Mouse (Mus musculus): ENCODE measurements at regions not wholly inside any gene's neighbourhood (a gene's known extent, or its start where the extent isn't known, plus 50 kb on each side); places are given as distances from the start of the nearest gene placed in this dataset.

- DNase-seq (ENCODE audit: low read depth in 3 of 3, low spot score in 3 of 3) (no peak), ATAC-seq (ENCODE audit: insufficient read depth) (no peak)
- Histone ChIP-seq H3K4me3 (ENCODE audit: insufficient read depth in 1 of 2, low read depth in 2 of 2, low read length in 2 of 2) (no peak overlapping the region), H3K9ac (replicated peaks) (no peak overlapping the region), H3K4me1 (replicated peaks; ENCODE audit: control insufficient read depth in 2 of 2, insufficient read depth in 2 of 2, low read length in 1 of 2) (no peaks in the 10 kb centered on the region), H3K27ac (no peak overlapping the region), H3K36me3 (replicated peaks; ENCODE audit: control insufficient read depth, insufficient read depth, low read depth) (no peaks in the 10 kb centered on the region), H3K9me3 (ENCODE audit: control insufficient read depth, low read length) (no peaks in the 10 kb centered on the region), H3K27me3 (ENCODE audit: control insufficient read depth, insufficient read depth, low read length) (no peaks in the 10 kb centered on the region), H3K4me2 (ENCODE audit: low read depth) (no peak overlapping the region)
- WGBS (ENCODE audit: insufficient replicate concordance): 40% methylated on average over 5 of the region's 5 CpGs
- TF ChIP-seq CTCF (IDR thresholded peaks at IDR 0.05; ENCODE audit: low read depth) (no peak), EP300 (IDR thresholded peaks at IDR 0.05; ENCODE audit: low read depth) (no peak)
Observed at GRCm38 (mm10) chr17:79457636-79458035, 102.7 kb upstream of the Cdc42ep3 start.

GRCm38 (mm10) chr17:79461681-79462091 lies 106.8 kb upstream of the Cdc42ep3 start:
- WGBS (ENCODE audit: insufficient replicate concordance): 43% methylated on average over 3 of the region's 3 CpGs

DNA sequence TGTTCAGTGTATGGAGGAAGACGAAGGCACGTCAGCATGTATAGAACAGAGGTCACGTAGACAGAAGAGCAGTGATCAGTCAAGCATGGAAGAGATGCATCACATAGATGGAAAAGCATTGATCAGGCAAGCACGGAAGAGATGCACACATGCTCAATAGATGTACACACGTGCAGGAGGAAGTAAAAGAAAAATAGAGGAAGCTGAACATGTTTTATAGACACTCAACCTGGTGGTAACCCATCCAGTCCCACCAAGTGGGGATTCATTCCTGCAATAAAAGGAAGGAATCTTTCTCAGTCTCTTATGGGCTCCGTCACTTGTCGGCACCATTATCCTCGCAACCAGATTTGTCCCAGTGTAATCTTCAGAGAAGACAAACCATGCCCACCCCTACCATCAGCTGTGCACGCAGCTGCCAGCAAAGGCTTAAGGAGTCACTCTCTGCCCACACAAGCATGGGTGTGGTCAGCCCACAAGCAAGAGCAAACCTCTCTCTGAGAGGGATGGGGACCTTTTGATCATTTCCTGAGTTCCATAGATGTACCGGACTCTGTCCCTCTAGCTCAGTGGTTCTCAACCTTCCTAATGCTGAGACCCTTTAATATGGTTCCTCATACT lies 108.3 kb upstream of the Cdc42ep3 start:
- DNase-seq (ENCODE audit: low read depth in 3 of 3, low spot score in 3 of 3): no peak
- TF ChIP-seq EP300 (IDR thresholded peaks at IDR 0.05; ENCODE audit: low read depth) (no peak), CTCF (IDR thresholded peaks at IDR 0.05; ENCODE audit: low read depth) (no peak)
- H3K36me3 ChIP-seq (replicated peaks; ENCODE audit: control insufficient read depth, insufficient read depth, low read depth): no peaks in the 10 kb centered on the region
- WGBS (ENCODE audit: insufficient replicate concordance): 63% methylated on average over 10 of the region's 10 CpGs
- H3K4me2 ChIP-seq (ENCODE audit: low read depth): no peak overlapping the region
- no peaks in the 10 kb centered on the region for H3K27me3 ChIP-seq (ENCODE audit: control insufficient read depth, insufficient read depth, low read length)
- no peak overlapping the region for H3K9ac ChIP-seq (replicated peaks)
- H3K4me3 ChIP-seq (ENCODE audit: insufficient read depth in 1 of 2, low read depth in 2 of 2, low read length in 2 of 2): no peak overlapping the region
- no peak overlapping the region for H3K27ac ChIP-seq
- ATAC-seq (ENCODE audit: insufficient read depth): no peak
- H3K9me3 ChIP-seq (ENCODE audit: control insufficient read depth, low read length): no peaks in the 10 kb centered on the region
- H3K4me1 ChIP-seq (replicated peaks; ENCODE audit: control insufficient read depth in 2 of 2, insufficient read depth in 2 of 2, low read length in 1 of 2): no peaks in the 10 kb centered on the region

More at GRCm38 (mm10) chr17:79461681-79462091, 106.8 kb upstream of the Cdc42ep3 start:
- Histone ChIP-seq H3K4me1 (replicated peaks; ENCODE audit: control insufficient read depth in 2 of 2, insufficient read depth in 2 of 2, low read length in 1 of 2) (no peaks in the 10 kb centered on the region), H3K4me3 (ENCODE audit: insufficient read depth in 1 of 2, low read depth in 2 of 2, low read length in 2 of 2) (no peak overlapping the region), H3K27ac (no peak overlapping the region), H3K36me3 (replicated peaks; ENCODE audit: control insufficient read depth, insufficient read depth, low read depth) (no peaks in the 10 kb centered on the region), H3K27me3 (ENCODE audit: control insufficient read depth, insufficient read depth, low read length) (no peaks in the 10 kb centered on the region), H3K9me3 (ENCODE audit: control insufficient read depth, low read length) (no peaks in the 10 kb centered on the region), H3K4me2 (ENCODE audit: low read depth) (no peak overlapping the region), H3K9ac (replicated peaks) (no peak overlapping the region)
- ATAC-seq (ENCODE audit: insufficient read depth) (no peak), DNase-seq (ENCODE audit: low read depth in 3 of 3, low spot score in 3 of 3) (no peak)
- no peak for TF ChIP-seq CTCF (IDR thresholded peaks at IDR 0.05; ENCODE audit: low read depth)
- no peak for TF ChIP-seq EP300 (IDR thresholded peaks at IDR 0.05; ENCODE audit: low read depth)

- Histone ChIP-seq H3K27ac (no peak overlapping the region), H3K4me1 (replicated peaks; ENCODE audit: control insufficient read depth in 2 of 2, insufficient read depth in 2 of 2, low read length in 1 of 2) (no peaks in the 10 kb centered on the region), H3K9ac (replicated peaks) (no peak overlapping the region), H3K27me3 (ENCODE audit: control insufficient read depth, insufficient read depth, low read length) (no peaks in the 10 kb centered on the region), H3K4me2 (ENCODE audit: low read depth) (no peak overlapping the region), H3K9me3 (ENCODE audit: control insufficient read depth, low read length) (no peaks in the 10 kb centered on the region), H3K4me3 (ENCODE audit: insufficient read depth in 1 of 2, low read depth in 2 of 2, low read length in 2 of 2) (no peak overlapping the region), H3K36me3 (replicated peaks; ENCODE audit: control insufficient read depth, insufficient read depth, low read depth) (no peaks in the 10 kb centered on the region)
- no peak for ATAC-seq (ENCODE audit: insufficient read depth)
- WGBS (ENCODE audit: insufficient replicate concordance): 77% methylated on average over 9 of the region's 9 CpGs
- no peak for DNase-seq (ENCODE audit: low read depth in 3 of 3, low spot score in 3 of 3)
- no peak for TF ChIP-seq EP300 (IDR thresholded peaks at IDR 0.05; ENCODE audit: low read depth)
- no peak for TF ChIP-seq CTCF (IDR thresholded peaks at IDR 0.05; ENCODE audit: low read depth)
Observed at GRCm38 (mm10) chr17:79465666-79466065, 110.8 kb upstream of the Cdc42ep3 start.

DNA sequence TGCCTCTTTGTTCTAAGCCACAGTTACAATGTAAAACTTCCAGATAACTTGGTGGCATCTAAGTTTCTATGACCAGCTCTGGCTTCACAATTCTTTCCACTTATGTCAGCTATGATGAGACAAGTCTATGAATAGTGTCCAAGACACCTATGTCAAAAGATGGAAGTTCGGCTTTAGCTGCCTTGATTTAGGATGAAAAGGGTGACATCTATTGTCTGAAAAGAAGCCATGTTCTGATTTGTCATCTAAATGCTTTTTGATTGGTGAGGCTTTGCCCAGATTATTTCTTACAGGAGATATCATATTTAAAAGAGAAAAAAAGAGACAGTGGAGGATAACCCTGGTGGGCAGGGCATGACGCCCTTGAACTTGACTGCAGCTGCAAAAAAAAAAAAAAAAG lies 116.7 kb upstream of the Cdc42ep3 start:
- H3K4me1 ChIP-seq (replicated peaks; ENCODE audit: control insufficient read depth in 2 of 2, insufficient read depth in 2 of 2, low read length in 1 of 2): no peaks in the 10 kb centered on the region
- no peaks in the 10 kb centered on the region for H3K27me3 ChIP-seq (ENCODE audit: control insufficient read depth, insufficient read depth, low read length)
- H3K9me3 ChIP-seq (ENCODE audit: control insufficient read depth, low read length): no peaks in the 10 kb centered on the region
- no peaks in the 10 kb centered on the region for H3K36me3 ChIP-seq (replicated peaks; ENCODE audit: control insufficient read depth, insufficient read depth, low read depth)
- 52% methylated on average over 2 of the region's 2 CpGs for WGBS (ENCODE audit: insufficient replicate concordance)
- H3K9ac ChIP-seq (replicated peaks): no peak overlapping the region
- TF ChIP-seq EP300 (IDR thresholded peaks at IDR 0.05; ENCODE audit: low read depth) (no peak), CTCF (IDR thresholded peaks at IDR 0.05; ENCODE audit: low read depth) (no peak)
- H3K4me3 ChIP-seq (ENCODE audit: insufficient read depth in 1 of 2, low read depth in 2 of 2, low read length in 2 of 2): no peak overlapping the region
- ATAC-seq (ENCODE audit: insufficient read depth) (no peak), DNase-seq (ENCODE audit: low read depth in 3 of 3, low spot score in 3 of 3) (no peak)
- H3K4me2 ChIP-seq (ENCODE audit: low read depth): no peak overlapping the region
- no peak overlapping the region for H3K27ac ChIP-seq
